Mouse (Mus musculus): ENCODE measurements at regions not wholly inside any gene's neighbourhood (a gene's known extent, or its start where the extent isn't known, plus 50 kb on each side); places are given as distances from the start of the nearest gene placed in this dataset.

GRCm38 (mm10) chr19:16044169-16044568 is 59.4 kb upstream of the Cep78 start:
- no peaks in the 10 kb centered on the region for H3K27me3 ChIP-seq (ENCODE audit: insufficient read depth, low read length)
- H3K36me3 ChIP-seq (replicated peaks): no peaks in the 10 kb centered on the region
- H3K9me3 ChIP-seq (replicated peaks): no peaks in the 10 kb centered on the region
- no peak for TF ChIP-seq POLR2AphosphoS5 (IDR thresholded peaks at IDR 0.05; ENCODE audit: insufficient replicate concordance, low read depth, low read length)
- TF ChIP-seq GATA1 (IDR thresholded peaks at IDR 0.05; ENCODE audit: borderline replicate concordance, low read length): no peak
- no peak for TF ChIP-seq CTCF (IDR thresholded peaks at IDR 0.05; ENCODE audit: low read depth, low read length)
- no peak for TF ChIP-seq GATA2 (IDR thresholded peaks at IDR 0.05; ENCODE audit: borderline replicate concordance, low read depth, low read length)
- TF ChIP-seq TAL1 (conservative IDR thresholded peaks at IDR 0.05; ENCODE audit: low read depth, low read length): no peak
- H3K4me3 ChIP-seq (ENCODE audit: low read depth, low read length): no peak overlapping the region
- DNase-seq (ENCODE audit: low spot score) (no peak), ATAC-seq (ENCODE audit: extremely low read depth, insufficient number of reproducible peaks, low FRiP score, poor library complexity, severe bottlenecking) (no peak)
- H3K4me1 ChIP-seq (ENCODE audit: insufficient read depth, low read depth, low read length): no peaks in the 10 kb centered on the region

DNA sequence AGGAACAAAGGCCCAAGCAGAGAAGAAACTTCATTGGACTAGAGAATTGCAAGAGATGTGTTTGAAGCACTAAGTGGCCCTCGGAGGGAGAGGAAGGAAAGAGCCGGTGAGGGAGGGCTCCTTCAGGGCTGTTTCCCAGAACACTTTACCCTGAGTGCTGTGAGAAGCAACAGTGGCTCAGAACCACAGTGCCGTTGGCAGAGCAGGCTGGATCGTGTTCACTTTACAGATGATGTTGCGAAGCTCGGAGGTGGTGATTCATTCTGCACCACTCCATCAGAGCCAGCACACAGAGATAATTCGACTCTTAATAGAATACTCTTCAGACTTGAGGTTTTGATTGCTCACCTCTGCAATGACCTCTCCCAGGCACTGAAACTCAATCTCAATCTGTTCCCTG is 58.2 kb upstream of the Cep78 start:
- DNase-seq (ENCODE audit: low spot score): no peak
- Histone ChIP-seq H3K36me3 (replicated peaks) (no peaks in the 10 kb centered on the region), H3K4me1 (ENCODE audit: insufficient read depth, low read depth, low read length) (no peaks in the 10 kb centered on the region), H3K27me3 (ENCODE audit: insufficient read depth, low read length) (no peaks in the 10 kb centered on the region), H3K9me3 (replicated peaks) (no peaks in the 10 kb centered on the region), H3K4me3 (ENCODE audit: low read depth, low read length) (no peak overlapping the region)
- ATAC-seq (ENCODE audit: extremely low read depth, insufficient number of reproducible peaks, low FRiP score, poor library complexity, severe bottlenecking): no peak
- TF ChIP-seq CTCF (IDR thresholded peaks at IDR 0.05; ENCODE audit: low read depth, low read length) (no peak), GATA2 (IDR thresholded peaks at IDR 0.05; ENCODE audit: borderline replicate concordance, low read depth, low read length) (no peak), GATA1 (IDR thresholded peaks at IDR 0.05; ENCODE audit: borderline replicate concordance, low read length) (no peak), TAL1 (conservative IDR thresholded peaks at IDR 0.05; ENCODE audit: low read depth, low read length) (no peak), POLR2AphosphoS5 (IDR thresholded peaks at IDR 0.05; ENCODE audit: insufficient replicate concordance, low read depth, low read length) (no peak)

- H3K36me3 ChIP-seq (replicated peaks): no peaks in the 10 kb centered on the region
Observed at GRCm38 (mm10) chr19:16041891-16042290, 57.1 kb upstream of the Cep78 start.

GRCm38 (mm10) chr19:16037806-16038205 is 53.0 kb upstream of the Cep78 start:
- no peaks in the 10 kb centered on the region for H3K36me3 ChIP-seq (replicated peaks)
- peaks cover 5% of the 10 kb centered on the region; the same call in 1 of the 2 replicates for H3K27me3 ChIP-seq (ENCODE audit: insufficient read depth, low read length)
- DNase-seq (ENCODE audit: low spot score) (no peak), ATAC-seq (ENCODE audit: extremely low read depth, insufficient number of reproducible peaks, low FRiP score, poor library complexity, severe bottlenecking) (no peak)
- no peak overlapping the region for H3K4me3 ChIP-seq (ENCODE audit: low read depth, low read length)
- no peak for TF ChIP-seq POLR2AphosphoS5 (IDR thresholded peaks at IDR 0.05; ENCODE audit: insufficient replicate concordance, low read depth, low read length)
- TF ChIP-seq GATA1 (IDR thresholded peaks at IDR 0.05; ENCODE audit: borderline replicate concordance, low read length): no peak
- TF ChIP-seq TAL1 (conservative IDR thresholded peaks at IDR 0.05; ENCODE audit: low read depth, low read length): no peak
- no peak for TF ChIP-seq GATA2 (IDR thresholded peaks at IDR 0.05; ENCODE audit: borderline replicate concordance, low read depth, low read length)
- TF ChIP-seq CTCF (IDR thresholded peaks at IDR 0.05; ENCODE audit: low read depth, low read length): no peak
- H3K4me1 ChIP-seq (ENCODE audit: insufficient read depth, low read depth, low read length): no peaks in the 10 kb centered on the region
- H3K9me3 ChIP-seq (replicated peaks): no peaks in the 10 kb centered on the region

More at GRCm38 (mm10) chr19:16041891-16042290, 57.1 kb upstream of the Cep78 start:
- ATAC-seq (ENCODE audit: extremely low read depth, insufficient number of reproducible peaks, low FRiP score, poor library complexity, severe bottlenecking) (no peak), DNase-seq (ENCODE audit: low spot score) (no peak)
- TF ChIP-seq TAL1 (conservative IDR thresholded peaks at IDR 0.05; ENCODE audit: low read depth, low read length): no peak
- no peak for TF ChIP-seq GATA1 (IDR thresholded peaks at IDR 0.05; ENCODE audit: borderline replicate concordance, low read length)
- no peak for TF ChIP-seq GATA2 (IDR thresholded peaks at IDR 0.05; ENCODE audit: borderline replicate concordance, low read depth, low read length)
- TF ChIP-seq POLR2AphosphoS5 (IDR thresholded peaks at IDR 0.05; ENCODE audit: insufficient replicate concordance, low read depth, low read length): no peak
- no peak for TF ChIP-seq CTCF (IDR thresholded peaks at IDR 0.05; ENCODE audit: low read depth, low read length)
- Histone ChIP-seq H3K4me3 (ENCODE audit: low read depth, low read length) (no peak overlapping the region), H3K4me1 (ENCODE audit: insufficient read depth, low read depth, low read length) (no peaks in the 10 kb centered on the region), H3K9me3 (replicated peaks) (no peaks in the 10 kb centered on the region), H3K27me3 (ENCODE audit: insufficient read depth, low read length) (no peaks in the 10 kb centered on the region)

All from G1E (cell line).